Mouse (Mus musculus) E14TG2a.4 (cell line): ENCODE measurements at regions not wholly inside any gene's neighbourhood (a gene's known extent, or its start where the extent isn't known, plus 50 kb on each side); places are given as distances from the start of the nearest gene placed in this dataset.
A peak's percentile ranks its signal among the peaks of the same experiment; 100 is the strongest.

Experiments
- H3K27me3 ChIP-seq: 2 replicates; pipeline ENCODE4 v1.6.1; 2014; ENCODE audit warnings: low read length, control low read depth; ENCODE audit not compliant: insufficient read depth
- H3K36me3 ChIP-seq: 2 replicates; pipeline ENCODE4 v1.6.1; 2014; ENCODE audit warnings: low read length, control low read depth; ENCODE audit not compliant: insufficient read depth
- H3K4me1 ChIP-seq: replicated peaks from 2 replicates; pipeline ENCODE4 v1.6.1; 2014; ENCODE audit warnings: low read depth, low read length, control low read depth
- H3K4me3 ChIP-seq: replicated peaks from 2 replicates; pipeline ENCODE4 v1.5.1; 2014; ENCODE audit warnings: mild to moderate bottlenecking, low read length
- H3K9me3 ChIP-seq: 2 replicates; pipeline ENCODE4 v1.6.1; 2014; ENCODE audit warnings: low read length, control low read depth
- CTCF ChIP-seq: conservative IDR thresholded peaks from 2 replicates; pipeline ENCODE4 v1.5.1; 2014; ENCODE audit warnings: low read length
- NANOG ChIP-seq: IDR thresholded peaks from 2 replicates; pipeline ENCODE4 v1.6.1; 2014; ENCODE audit warnings: borderline replicate concordance, low read length, mixed read lengths
- POU5F1 ChIP-seq: IDR thresholded peaks from 2 replicates; pipeline ENCODE4 v1.6.1; 2014; ENCODE audit warnings: low read length, borderline replicate concordance

- no peaks in the 10 kb centered on the region for H3K36me3 ChIP-seq
- H3K27me3 ChIP-seq = no peaks in the 10 kb centered on the region
- peaks cover 41% of the 10 kb centered on the region for H3K4me1 ChIP-seq
- no peak overlapping the region for H3K4me3 ChIP-seq
- no peaks in the 10 kb centered on the region for H3K9me3 ChIP-seq
- 0 out of 2 replicates have a peak, but pooled peaks have one; percentile 9 for TF ChIP-seq CTCF
- no peak for TF ChIP-seq POU5F1
These were observed 176.0 kb downstream of the 1810013L24Rik start for GRCm38 (mm10) chr16:9005933-9006332.

DNA sequence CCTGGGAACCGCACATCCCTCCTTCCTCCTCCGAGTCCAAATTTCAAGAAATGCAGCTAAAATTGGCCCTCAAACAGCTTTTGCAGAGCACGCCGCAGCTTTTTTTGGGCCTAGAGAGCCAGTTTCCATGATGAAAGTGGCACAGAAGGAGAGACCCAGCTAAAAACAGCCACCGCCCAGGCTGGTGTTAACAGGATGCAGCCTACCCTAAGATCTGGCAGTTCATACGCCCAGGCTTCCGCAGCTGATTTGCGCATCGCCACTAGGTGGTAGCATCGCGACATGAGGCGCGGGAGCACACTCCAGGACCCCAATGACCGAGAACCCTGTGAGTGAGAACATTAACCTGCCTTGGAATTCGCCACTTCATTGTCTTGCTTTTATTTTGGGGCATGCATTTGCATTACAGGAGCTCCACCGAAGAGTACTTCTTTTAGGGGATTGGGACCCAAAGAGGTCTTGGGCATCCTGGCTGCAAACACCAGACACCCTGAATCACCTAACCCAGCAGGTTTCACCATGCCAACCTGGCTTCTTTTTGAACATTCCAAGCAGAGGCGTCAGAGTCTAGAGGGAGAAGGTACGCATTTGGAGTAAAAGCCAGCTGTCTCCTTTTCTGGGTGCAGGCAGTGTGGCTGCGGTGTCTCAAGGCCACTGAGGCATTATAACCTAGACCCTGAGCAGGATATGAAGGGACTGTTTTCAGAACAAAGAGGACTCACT, 179.6 kb downstream of the 1810013L24Rik start:
- TF ChIP-seq CTCF (peak; percentile 92), NANOG (no peak), POU5F1 (no peak)
- Histone ChIP-seq H3K9me3 (no peaks in the 10 kb centered on the region), H3K36me3 (no peaks in the 10 kb centered on the region), H3K4me1 (peaks cover 52% of the 10 kb centered on the region), H3K4me3 (peak overlapping the region; percentile 39; the same call in 1 of the 2 replicates), H3K27me3 (no peaks in the 10 kb centered on the region)

DNA sequence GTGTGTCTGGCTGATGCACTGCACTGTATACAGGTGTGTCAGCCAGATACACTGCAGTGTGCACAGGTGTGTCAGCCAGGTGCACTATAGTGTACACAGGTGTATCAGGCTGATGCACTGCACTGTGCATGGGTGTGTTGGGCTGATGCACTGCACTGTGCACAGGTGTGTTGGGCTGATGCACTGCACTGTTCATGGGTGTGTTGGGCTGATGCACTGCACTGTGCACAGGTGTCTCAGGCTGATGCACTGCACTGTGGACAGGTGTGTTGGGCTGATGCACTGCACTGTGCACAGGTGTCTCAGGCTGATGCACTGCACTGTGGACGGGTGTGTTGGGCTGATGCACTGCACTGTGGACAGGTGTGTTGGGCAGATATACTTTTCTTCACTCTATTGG, 181.2 kb downstream of the 1810013L24Rik start:
- TF ChIP-seq NANOG = no peak
- TF ChIP-seq POU5F1 = no peak
- Histone ChIP-seq H3K9me3 (no peaks in the 10 kb centered on the region), H3K27me3 (no peaks in the 10 kb centered on the region), H3K4me1 (peaks cover 58% of the 10 kb centered on the region), H3K36me3 (no peaks in the 10 kb centered on the region), H3K4me3 (no peak overlapping the region)

DNA sequence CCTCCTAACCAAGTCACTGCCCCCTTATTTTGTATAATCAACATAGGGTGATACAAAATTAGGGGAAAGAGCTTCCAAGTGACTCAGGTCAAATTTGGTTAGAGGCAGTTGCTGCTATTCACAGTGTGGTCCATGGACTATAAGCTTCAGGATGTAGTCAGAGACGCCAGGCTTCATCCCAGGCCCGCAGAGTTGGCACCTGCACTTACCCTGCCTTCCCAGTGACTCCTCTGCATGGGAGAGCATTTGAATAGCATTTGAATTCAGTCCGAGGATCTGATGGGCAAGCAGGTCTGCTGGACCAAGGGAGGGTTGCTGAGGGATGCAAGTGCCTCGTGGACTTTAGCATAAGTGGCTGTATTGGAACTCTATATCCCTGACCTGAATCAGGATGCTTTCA, 181.8 kb downstream of the 1810013L24Rik start:
- TF ChIP-seq NANOG = no peak
- no peak for TF ChIP-seq CTCF
- no peak for TF ChIP-seq POU5F1
- H3K4me1 ChIP-seq = peaks cover 62% of the 10 kb centered on the region
- H3K27me3 ChIP-seq = no peaks in the 10 kb centered on the region
- H3K4me3 ChIP-seq = no peak overlapping the region
- H3K36me3 ChIP-seq = no peaks in the 10 kb centered on the region
- H3K9me3 ChIP-seq = no peaks in the 10 kb centered on the region

DNA sequence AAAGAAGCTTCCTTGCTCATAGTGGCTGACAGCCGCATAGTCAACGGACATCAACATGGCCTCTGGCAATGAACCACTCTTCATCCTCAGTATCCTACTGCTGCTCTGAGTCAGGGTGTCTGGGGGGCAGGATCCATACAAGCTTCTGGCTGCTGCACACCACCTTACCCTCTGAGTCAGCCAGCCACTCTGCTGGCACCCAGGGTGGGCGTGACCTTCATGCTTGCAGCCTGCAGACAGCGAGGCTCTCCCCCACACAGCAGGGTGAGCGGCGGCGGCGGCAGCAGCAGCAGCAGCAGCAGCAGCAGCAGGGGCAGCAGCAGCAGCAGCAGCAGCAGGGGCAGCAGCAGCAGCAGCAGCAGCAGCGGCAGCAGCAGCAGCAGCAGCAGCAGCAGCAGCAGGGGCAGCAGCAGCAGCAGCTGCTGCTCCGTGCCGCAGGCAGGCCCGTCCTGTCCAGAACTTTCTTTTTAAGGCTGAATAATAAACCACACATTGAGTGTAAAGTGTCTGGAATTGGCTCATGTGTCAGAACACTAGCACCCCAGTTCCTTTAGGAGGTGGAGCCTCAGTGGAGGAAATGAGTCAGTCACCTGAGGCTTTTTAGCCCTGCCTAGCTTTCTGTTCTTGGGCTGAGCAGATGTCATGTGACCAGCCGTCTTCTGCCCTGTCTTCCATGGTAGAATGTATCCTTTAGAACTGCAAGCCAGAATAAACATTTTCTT, 186.3 kb downstream of the 1810013L24Rik start:
- Histone ChIP-seq H3K4me3 (peak overlapping the region; percentile 42), H3K9me3 (no peaks in the 10 kb centered on the region), H3K4me1 (peaks cover 28% of the 10 kb centered on the region), H3K27me3 (no peaks in the 10 kb centered on the region; the same call in 1 of the 2 replicates), H3K36me3 (no peaks in the 10 kb centered on the region)
- TF ChIP-seq NANOG (no peak), POU5F1 (no peak), CTCF (no peak)

DNA sequence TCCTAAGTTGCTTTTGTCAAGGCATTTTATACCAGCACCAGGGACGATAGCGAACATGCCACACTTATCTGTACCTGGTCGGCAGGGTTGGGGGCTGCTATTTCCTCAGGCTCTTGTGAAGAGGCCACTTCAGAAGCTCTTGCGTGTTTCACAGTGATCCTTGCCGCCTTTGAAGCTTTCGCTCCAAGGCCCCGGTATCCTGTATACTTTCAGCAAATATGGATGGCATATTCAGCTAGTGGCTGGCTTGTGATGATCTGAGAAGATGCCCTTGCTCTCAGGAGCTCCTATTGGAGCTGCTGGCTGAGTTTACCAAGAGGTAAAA, 186.8 kb downstream of the 1810013L24Rik start:
- Histone ChIP-seq H3K27me3 (no peaks in the 10 kb centered on the region; the same call in 1 of the 2 replicates), H3K9me3 (no peaks in the 10 kb centered on the region), H3K4me1 (peaks cover 28% of the 10 kb centered on the region), H3K36me3 (no peaks in the 10 kb centered on the region), H3K4me3 (no peak overlapping the region)
- TF ChIP-seq CTCF = no peak
- TF ChIP-seq NANOG = no peak
- no peak for TF ChIP-seq POU5F1

DNA sequence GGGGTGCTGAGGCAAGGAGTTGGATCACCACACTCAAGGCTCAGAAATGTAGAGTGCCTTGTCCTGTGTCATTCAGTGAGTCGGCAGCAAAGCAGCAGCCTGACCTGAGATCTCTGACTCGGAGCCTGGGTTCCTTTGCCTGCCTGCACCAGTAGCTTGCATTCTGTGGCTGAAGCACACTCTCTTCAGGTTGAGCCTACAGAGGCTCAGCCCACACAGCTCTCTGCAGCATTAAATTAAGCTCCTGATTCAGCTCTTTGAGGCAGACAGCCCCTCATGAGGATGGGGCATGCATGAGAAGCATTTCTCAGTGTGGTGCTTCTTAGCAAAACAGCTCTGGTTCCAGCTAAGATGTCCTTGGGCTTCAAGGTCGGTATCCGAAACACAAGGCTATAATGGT, 200.8 kb downstream of the 1810013L24Rik start:
- Histone ChIP-seq H3K36me3 (no peaks in the 10 kb centered on the region), H3K4me1 (peaks cover 16% of the 10 kb centered on the region), H3K27me3 (no peaks in the 10 kb centered on the region; the same call in 1 of the 2 replicates), H3K4me3 (no peak overlapping the region), H3K9me3 (peaks cover 9% of the 10 kb centered on the region; the same call in 1 of the 2 replicates)
- TF ChIP-seq POU5F1 (no peak), CTCF (no peak), NANOG (no peak)

- Histone ChIP-seq H3K9me3 (no peaks in the 10 kb centered on the region), H3K36me3 (no peaks in the 10 kb centered on the region), H3K4me1 (peaks cover 17% of the 10 kb centered on the region), H3K4me3 (no peak overlapping the region), H3K27me3 (peaks cover 6% of the 10 kb centered on the region; the same call in 1 of the 2 replicates)
- TF ChIP-seq NANOG (no peak), CTCF (no peak), POU5F1 (no peak)
These were observed 213.4 kb downstream of the 1810013L24Rik start for GRCm38 (mm10) chr16:9043271-9043670.
